In genomic region chr7:46796779-46797178, GRCm38 (mm10) we compare ENCODE assay signal across 9 mouse cellular contexts. TPM values are rescaled to one million over a fixed set of nuclear protein-coding genes. Genes with fewer than 3 reads are reported as not detected.
DNase-seq lines count a peak whose midpoint lies in the region; ATAC-seq and TF ChIP-seq lines count a peak whose summit lies in the region.
"Had no signal": no experiment of that assay in that cellular context is flagged by ENCODE, and none has a peak within 500 bp of the region (broad histone marks: within the 10 kb centered on the region; RNA-seq: fewer than 3 reads in every experiment).

No protein-coding gene starts in this region.

- TF ChIP-seq CTCF in G1E (IDR thresholded peaks at IDR 0.05; ENCODE audit: low read depth, low read length), result no peak

- H3K9me3 ChIP-seq in heart, embryonic 14.5 days (ENCODE audit: control insufficient read depth, low read length), result no peaks in the 10 kb centered on the region
- no peaks in the 10 kb centered on the region for H3K9me3 ChIP-seq in G1E (replicated peaks)
- no peaks in the 10 kb centered on the region for H3K9me3 ChIP-seq in hindbrain, embryonic 10.5 days
- no peaks in the 10 kb centered on the region for H3K9me3 ChIP-seq in midbrain, embryonic 11.5 days (ENCODE audit: control insufficient read depth, low read length)

- intact Hi-C loops in heart, postnatal 14 days (cut with DNase I), result loop anchor here (5.0 kb wide), 2 partner anchors 121 to 211 kb away; partner anchors contain the start of genes Spty2d1 and Tsg101

- DNase-seq in heart, postnatal 14 days, result no peak
- no peak for DNase-seq in G1E (ENCODE audit: low spot score)
- no peak for DNase-seq in hindbrain, embryonic 10.5 days (ENCODE audit: low spot score)
- no peak for DNase-seq in midbrain, embryonic 11.5 days (ENCODE audit: low spot score, missing footprints)
- DNase-seq in layer of hippocampus, postnatal 14 days (ENCODE audit: low spot score in 2 of 2), result no peak
- no peak for DNase-seq in kidney, adult 9 months

- H3K27ac ChIP-seq in heart, embryonic 14.5 days (replicated peaks in 1 of 2; ENCODE audit: control insufficient read depth in 1 of 2, insufficient read depth in 1 of 2, low read depth in 2 of 2, low read length in 2 of 2), result no peak overlapping the region
- H3K27ac ChIP-seq in hindbrain, embryonic 10.5 days, result no peak overlapping the region
- H3K27ac ChIP-seq in midbrain, embryonic 11.5 days (ENCODE audit: low read depth, low read length), result no peak overlapping the region

- H3K4me3 ChIP-seq in heart, embryonic 14.5 days (ENCODE audit: control insufficient read depth in 1 of 2, insufficient read depth in 1 of 2, low read depth in 1 of 2, low read length in 2 of 2), result peak overlapping the region; percentile 65 to 98
- H3K4me3 ChIP-seq in G1E (ENCODE audit: low read depth, low read length), result peak overlapping the region; percentile 86
- peak overlapping the region; percentile 77 for H3K4me3 ChIP-seq in hindbrain, embryonic 10.5 days
- peak overlapping the region; percentile 89 for H3K4me3 ChIP-seq in midbrain, embryonic 11.5 days (ENCODE audit: low read depth, low read length)

- WGBS in heart, embryonic 14.5 days, result 46% methylated on average over 6 of the region's 6 CpGs
- WGBS in hindbrain, embryonic 10.5 days, result 63% methylated on average over 6 of the region's 6 CpGs
- WGBS in midbrain, embryonic 11.5 days, result 64% methylated on average over 6 of the region's 6 CpGs

- no peaks in the 10 kb centered on the region for H3K27me3 ChIP-seq in heart, embryonic 14.5 days (ENCODE audit: control insufficient read depth, insufficient read depth, low read length)
- no peaks in the 10 kb centered on the region for H3K27me3 ChIP-seq in G1E (ENCODE audit: insufficient read depth, low read length)
- no peaks in the 10 kb centered on the region for H3K27me3 ChIP-seq in hindbrain, embryonic 10.5 days (ENCODE audit: insufficient read depth, poor library complexity, severe bottlenecking)
- no peaks in the 10 kb centered on the region for H3K27me3 ChIP-seq in midbrain, embryonic 11.5 days (ENCODE audit: control insufficient read depth, insufficient read depth, low read length)

- H3K9ac ChIP-seq in heart, embryonic 14.5 days (ENCODE audit: low read length), result peak overlapping the region; percentile 94
- H3K9ac ChIP-seq in midbrain, embryonic 11.5 days (ENCODE audit: low read length), result peak overlapping the region; percentile 85; the same call in 1 of the 2 replicates

- H3K4me1 ChIP-seq in heart, embryonic 14.5 days (ENCODE audit: control insufficient read depth in 2 of 2, insufficient read depth in 2 of 2, low read length in 2 of 2), result peaks cover 4 to 17% of the 10 kb centered on the region in 2 experiments
- H3K4me1 ChIP-seq in G1E (ENCODE audit: insufficient read depth, low read depth, low read length), result peaks cover 44% of the 10 kb centered on the region
- peaks cover 27% of the 10 kb centered on the region for H3K4me1 ChIP-seq in hindbrain, embryonic 10.5 days (replicated peaks)
- peaks cover 11% of the 10 kb centered on the region for H3K4me1 ChIP-seq in midbrain, embryonic 11.5 days (ENCODE audit: control insufficient read depth, insufficient read depth, low read length)

- peaks cover 32% of the 10 kb centered on the region for H3K36me3 ChIP-seq in heart, embryonic 14.5 days (ENCODE audit: control insufficient read depth, insufficient read depth, low read length)
- H3K36me3 ChIP-seq in G1E (replicated peaks), result peaks cover 44% of the 10 kb centered on the region
- H3K36me3 ChIP-seq in hindbrain, embryonic 10.5 days, result peaks cover 37% of the 10 kb centered on the region
- peaks cover 2% of the 10 kb centered on the region; the same call in 1 of the 2 replicates for H3K36me3 ChIP-seq in midbrain, embryonic 11.5 days (ENCODE audit: control insufficient read depth, insufficient read depth, low read length)

- ATAC-seq in heart, embryonic 14.5 days (ENCODE audit: insufficient number of reproducible peaks, insufficient read depth, low FRiP score, low read depth), result no peak
- no peak for ATAC-seq in G1E (ENCODE audit: extremely low read depth, insufficient number of reproducible peaks, low FRiP score, poor library complexity, severe bottlenecking)
- ATAC-seq in midbrain, embryonic 11.5 days (ENCODE audit: low FRiP score), result no peak
- ATAC-seq in megakaryocyte-erythroid progenitor cell, adult 5-6 weeks (replicated peaks; ENCODE audit: low FRiP score, low TSS enrichment, poor library complexity, severe bottlenecking), result no peak

- H3K4me2 ChIP-seq in heart, embryonic 14.5 days (ENCODE audit: low read length), result peak overlapping the region; percentile 99
- peak overlapping the region; percentile 96 for H3K4me2 ChIP-seq in midbrain, embryonic 11.5 days

RNA-seq across cellular contexts. Expression of gene Gtf2h1, which starts 0.9 kb away (rescaled TPM):
- 27.9 and 29.8 TPM in 2 replicates for polyA plus RNA-seq in heart, embryonic 14.5 days (2014; fragmentation: Nextera tagmentation; extraction: Ambion mirVana)
- 10 to 100 TPM; 18.2 to 19.0 TPM for total RNA-seq in heart, postnatal 14 days (2021)
- total RNA-seq in G1E (2014; fragmentation: Nextera tagmentation) (189 and 225 TPM in 2 replicates), G1E (2017) (275 and 302 TPM in 2 replicates)
- polyA plus RNA-seq in G1E (2012), result 101 and 108 TPM in 2 replicates
- polyA plus RNA-seq in hindbrain, embryonic 10.5 days (2016; fragmentation: Nextera tagmentation; extraction: Ambion mirVana), result 42.0 and 53.0 TPM in 2 replicates
- 58.0 and 62.4 TPM in 2 replicates for polyA plus RNA-seq in midbrain, embryonic 11.5 days (2014; fragmentation: Nextera tagmentation; extraction: Ambion mirVana)
- 64.4 and 68.6 TPM in 2 replicates for total RNA-seq in megakaryocyte-erythroid progenitor cell, adult 5-6 weeks (2014; fragmentation: Nextera tagmentation)
- total RNA-seq in megakaryocyte-erythroid progenitor cell, adult 5-6 weeks (2017), result 144 and 158 TPM in 2 replicates
- 10 to 100 TPM; 34.3 to 41.6 TPM for total RNA-seq in layer of hippocampus, postnatal 14 days (2021)

RNA-seq across cellular contexts. Expression of gene Hps5, which starts 0.9 kb away (rescaled TPM):
- 10.0 and 11.3 TPM in 2 replicates for polyA plus RNA-seq in heart, embryonic 14.5 days (2014; fragmentation: Nextera tagmentation; extraction: Ambion mirVana)
- total RNA-seq in heart, postnatal 14 days (2021), result 10 to 100 TPM in 1 of 2 experiments, 1 to 10 TPM in 1; 8.0 to 12.5 TPM
- total RNA-seq in G1E (2014; fragmentation: Nextera tagmentation) (20.4 and 30.4 TPM in 2 replicates), G1E (2017) (34.9 and 40.4 TPM in 2 replicates)
- polyA plus RNA-seq in G1E (2012), result 2.1 and 2.7 TPM in 2 replicates
- 20.0 and 21.1 TPM in 2 replicates for polyA plus RNA-seq in hindbrain, embryonic 10.5 days (2016; fragmentation: Nextera tagmentation; extraction: Ambion mirVana)
- 16.3 and 17.9 TPM in 2 replicates for polyA plus RNA-seq in midbrain, embryonic 11.5 days (2014; fragmentation: Nextera tagmentation; extraction: Ambion mirVana)
- 21.2 and 21.7 TPM in 2 replicates for total RNA-seq in megakaryocyte-erythroid progenitor cell, adult 5-6 weeks (2014; fragmentation: Nextera tagmentation)
- 16.2 and 25.1 TPM in 2 replicates for total RNA-seq in megakaryocyte-erythroid progenitor cell, adult 5-6 weeks (2017)
- 10 to 100 TPM; 16.0 to 18.7 TPM for total RNA-seq in layer of hippocampus, postnatal 14 days (2021)

RNA-seq across cellular contexts. Expression of gene Ldha, which starts 44.5 kb away (rescaled TPM):
- polyA plus RNA-seq in heart, embryonic 14.5 days (2014; fragmentation: Nextera tagmentation; extraction: Ambion mirVana), result 3,024 and 3,145 TPM in 2 replicates
- total RNA-seq in heart, postnatal 14 days (2021), result 100 to 1,000 TPM; 746 to 778 TPM
- total RNA-seq in G1E (2014; fragmentation: Nextera tagmentation), result 2,069 and 2,225 TPM in 2 replicates
- 1,859 and 1,927 TPM in 2 replicates for total RNA-seq in G1E (2017)
- 2,214 and 2,274 TPM in 2 replicates for polyA plus RNA-seq in G1E (2012)
- polyA plus RNA-seq in hindbrain, embryonic 10.5 days (2016; fragmentation: Nextera tagmentation; extraction: Ambion mirVana), result 2,204 and 3,422 TPM in 2 replicates
- 1,513 and 1,542 TPM in 2 replicates for polyA plus RNA-seq in midbrain, embryonic 11.5 days (2014; fragmentation: Nextera tagmentation; extraction: Ambion mirVana)
- total RNA-seq in megakaryocyte-erythroid progenitor cell, adult 5-6 weeks (2014; fragmentation: Nextera tagmentation), result 663 and 668 TPM in 2 replicates
- total RNA-seq in megakaryocyte-erythroid progenitor cell, adult 5-6 weeks (2017), result 397 and 483 TPM in 2 replicates
- 100 to 1,000 TPM; 378 to 396 TPM for total RNA-seq in layer of hippocampus, postnatal 14 days (2021)

RNA-seq across cellular contexts. Expression of gene Saa2, which starts 45.2 kb away (rescaled TPM):
- polyA plus RNA-seq in heart, embryonic 14.5 days (2014; fragmentation: Nextera tagmentation; extraction: Ambion mirVana), result not detected in 2 replicates
- not detected for total RNA-seq in heart, postnatal 14 days (2021)
- not detected in 2 replicates for total RNA-seq in G1E (2014; fragmentation: Nextera tagmentation)
- total RNA-seq in G1E (2017), result not detected in 2 replicates
- polyA plus RNA-seq in G1E (2012), result not detected in 2 replicates
- 0.29 and 0.58 TPM in 2 replicates for polyA plus RNA-seq in hindbrain, embryonic 10.5 days (2016; fragmentation: Nextera tagmentation; extraction: Ambion mirVana)
- not detected in 2 replicates for polyA plus RNA-seq in midbrain, embryonic 11.5 days (2014; fragmentation: Nextera tagmentation; extraction: Ambion mirVana)
- total RNA-seq in megakaryocyte-erythroid progenitor cell, adult 5-6 weeks (2014; fragmentation: Nextera tagmentation), result not detected in 2 replicates
- not detected in 2 replicates for total RNA-seq in megakaryocyte-erythroid progenitor cell, adult 5-6 weeks (2017)
- total RNA-seq in layer of hippocampus, postnatal 14 days (2021), result not detected
- polyA plus RNA-seq: gonadal fat pad, adult 2 months had no signal

RNA-seq across cellular contexts. Expression of gene Saa1, which starts 54.0 kb away (rescaled TPM):
- polyA plus RNA-seq in heart, embryonic 14.5 days (2014; fragmentation: Nextera tagmentation; extraction: Ambion mirVana), result not detected in 2 replicates
- total RNA-seq in heart, postnatal 14 days (2021), result not detected
- total RNA-seq in G1E (2014; fragmentation: Nextera tagmentation) (not detected in 2 replicates), G1E (2017) (not detected in 2 replicates)
- not detected in 2 replicates for polyA plus RNA-seq in G1E (2012)
- polyA plus RNA-seq in hindbrain, embryonic 10.5 days (2016; fragmentation: Nextera tagmentation; extraction: Ambion mirVana), result 0.21 and 1.3 TPM in 2 replicates
- polyA plus RNA-seq in midbrain, embryonic 11.5 days (2014; fragmentation: Nextera tagmentation; extraction: Ambion mirVana), result not detected in 2 replicates
- total RNA-seq in megakaryocyte-erythroid progenitor cell, adult 5-6 weeks (2014; fragmentation: Nextera tagmentation), result not detected in 2 replicates
- not detected in 2 replicates for total RNA-seq in megakaryocyte-erythroid progenitor cell, adult 5-6 weeks (2017)
- total RNA-seq in layer of hippocampus, postnatal 14 days (2021), result not detected
